Mouse (Mus musculus): Measurements from ENCODE around the gene Myzap. TPM values are rescaled to one million over a fixed set of nuclear protein-coding genes. Genes with fewer than 3 reads are reported as not detected.

Myzap gene
- polyA plus RNA-seq (2012; rRNA removed), result 2.2 and 3.7 TPM in 2 replicates

DNA sequence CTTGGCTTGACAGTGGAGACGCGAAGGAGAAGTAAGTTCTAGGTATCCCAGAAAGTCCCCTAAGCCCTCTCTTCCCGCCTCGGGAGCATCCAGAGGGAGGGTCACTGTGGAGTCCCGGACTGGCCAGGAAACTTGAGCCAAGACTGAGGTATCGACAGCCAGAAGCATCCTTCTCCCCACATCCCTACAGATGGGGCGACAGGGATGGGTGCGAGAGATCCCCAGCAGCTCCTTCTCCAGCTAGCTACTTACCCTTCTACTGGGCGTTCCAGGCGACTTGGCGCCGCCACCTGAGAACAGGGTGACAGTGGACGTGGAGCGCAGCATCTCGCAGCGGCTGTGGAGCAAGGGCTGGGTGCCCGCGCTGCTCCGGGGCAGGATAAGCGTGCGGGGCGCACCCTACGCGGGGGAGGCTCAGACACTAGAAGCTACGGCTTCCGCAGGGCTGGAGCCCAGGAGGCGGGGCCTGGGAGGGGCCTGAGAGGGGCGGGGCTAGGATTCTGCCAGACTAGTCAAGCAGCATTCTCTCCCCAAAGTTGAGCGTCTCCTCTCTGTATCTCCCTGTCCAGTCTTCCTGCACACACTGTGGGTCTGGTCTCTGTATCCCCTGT lies at the start of gene Myzap:
Gene Myzap (minus strand): TSS at position 423 of the 611 bp plus-strand sequence.

GRCm38 (mm10) chr9:71485475-71486094 lies 106.6 kb downstream of the Myzap start, which contains the start of gene Polr2m:
Polr2m (minus strand) TSS chr9:71485935.

Other genes starting within 250 kb of the Myzap start
- 569 and 1,340 TPM in 2 replicates for gene Polr2m, start 106.4 kb downstream of the Myzap start, polyA plus RNA-seq (2012; rRNA removed)
- 2.5 and 3.0 TPM in 2 replicates for gene Cgnl1, start 179.2 kb upstream of the Myzap start, polyA plus RNA-seq (2012; rRNA removed)

Measured in stomach, adult 2 months (tissue).